Mouse (Mus musculus) heart, adult 2 months (tissue): ENCODE data around the gene Nfe2l2. TPM values are rescaled to one million over a fixed set of nuclear protein-coding genes. Genes with fewer than 3 reads are reported as not detected.

Experiments
- DNase-seq, 2 experiments: peaks; one replicate each; pipeline ENCODE4 v3.0.0; 2021
- H3K27ac ChIP-seq: fragments of 200-600 bp; 2 replicates; pipeline ENCODE4 v1.8.1; 2022
- H3K27me3 ChIP-seq: fragments of 200-500 bp; 2 replicates; pipeline ENCODE4 v1.6.1; 2012; ENCODE audit warnings: mild to moderate bottlenecking, low read length, inconsistent platforms, mixed read lengths; ENCODE audit not compliant: control insufficient read depth, insufficient read depth
- H3K36me3 ChIP-seq: fragments of 200-500 bp; 2 replicates; pipeline ENCODE4 v1.6.1; 2012; ENCODE audit warnings: low read length, inconsistent platforms; ENCODE audit not compliant: control insufficient read depth, insufficient read depth
- H3K4me1 ChIP-seq: fragments of 200-500 bp; 2 replicates; pipeline ENCODE4 v1.6.1; 2011; ENCODE audit warnings: low read length; ENCODE audit not compliant: control insufficient read depth, insufficient read depth
- H3K4me3 ChIP-seq: fragments of 200-600 bp; 2 replicates; pipeline ENCODE4 v1.8.1; 2022
- H3K79me2 ChIP-seq: fragments of 200-500 bp; replicated peaks from 2 replicates; pipeline ENCODE4 v1.6.1; 2012; ENCODE audit warnings: mild to moderate bottlenecking, inconsistent platforms, low read length, moderate library complexity, mixed read lengths; ENCODE audit not compliant: control insufficient read depth, insufficient read depth
- H3K9ac ChIP-seq: fragments of 200-500 bp; 2 replicates; pipeline ENCODE4 v1.6.1; 2012; ENCODE audit warnings: low read depth, mild to moderate bottlenecking, control low read depth, inconsistent platforms, low read length, mixed read lengths
- CTCF ChIP-seq: fragments of 200-600 bp; IDR thresholded peaks from 2 replicates; pipeline ENCODE4 v1.8.1; 2022; ENCODE audit warnings: antibody characterized with exemption, mild to moderate bottlenecking, moderate library complexity
- EP300 ChIP-seq: fragments of 200-500 bp; IDR thresholded peaks from 2 replicates; pipeline ENCODE4 v1.6.1; 2011; ENCODE audit warnings: low read depth, low read length, control low read depth; ENCODE audit not compliant: insufficient read depth
- POLR2A ChIP-seq: fragments of 200-500 bp; IDR thresholded peaks from 2 replicates; pipeline ENCODE4 v1.6.1; 2011; ENCODE audit warnings: mild to moderate bottlenecking, low read depth, low read length, control low read depth; ENCODE audit not compliant: insufficient read depth
- WGBS: fragments of 180-500 bp; shearing (Covaris S2); methylation state at CpG from one replicate; pipeline ENCODE4 v1.1.7; 2018; 5-methylcytosine and 5-hydroxymethylcytosine counted together
- intact Hi-C: fragments of 180-260 bp; cut with DNase I; formaldehyde crosslinking; loops from one replicate; pipeline ENCODE4 v1.15.1; 2025
- microRNA-seq, 2 experiments: library from miRNA; unstranded; fragments of <30 nt; microRNA quantifications; one replicate each; pipeline ENCODE4 v1.2.0; 2021
- polyA plus RNA-seq: library from polyadenylated mRNA; depleted of rRNA; stranded (reverse); fragments of >200 nt; gene quantifications from 2 replicates; pipeline ENCODE4 v1.2.3, GENCODE M21; 2012; rRNA removed
- total RNA-seq, 2 experiments: library from RNA; stranded (reverse); gene quantifications; 2 replicates each; pipeline ENCODE4 v1.2.3; 2021

Gene Nfe2l2
- total and polyA plus RNA-seq, 3 experiments = 36.5 to 67.1 (median 56.2) TPM

- H3K9ac ChIP-seq = no peak overlapping the region
- H3K27ac ChIP-seq = no peak overlapping the region
- H3K79me2 ChIP-seq = no peaks in the 10 kb centered on the region
- TF ChIP-seq POLR2A = no peak
- no peak for TF ChIP-seq CTCF
- TF ChIP-seq EP300 = no peak
- intact Hi-C loops = no loop called here
- no peak for DNase-seq
- no peak overlapping the region for H3K4me3 ChIP-seq
- H3K4me1 ChIP-seq = peaks cover 3% of the 10 kb centered on the region; the same call in 1 of the 2 replicates
- H3K36me3 ChIP-seq = no peaks in the 10 kb centered on the region
- H3K27me3 ChIP-seq = no peaks in the 10 kb centered on the region
- WGBS = 90% methylated on average over 12 of the region's 12 CpGs
Observed at GRCm38 (mm10) chr2:75632721-75633181, 71.7 kb downstream of the Nfe2l2 start.

GRCm38 (mm10) chr2:75632043-75632442 is 72.4 kb downstream of the Nfe2l2 start:
- Histone ChIP-seq H3K79me2 (no peaks in the 10 kb centered on the region), H3K36me3 (no peaks in the 10 kb centered on the region), H3K9ac (no peak overlapping the region), H3K27me3 (no peaks in the 10 kb centered on the region), H3K4me1 (peaks cover 3% of the 10 kb centered on the region; the same call in 1 of the 2 replicates), H3K4me3 (no peak overlapping the region), H3K27ac (no peak overlapping the region)
- 47% methylated on average over 6 of the region's 6 CpGs for WGBS
- intact Hi-C loops = no loop called here
- TF ChIP-seq POLR2A = no peak
- TF ChIP-seq CTCF = no peak
- TF ChIP-seq EP300 = no peak
- no peak for DNase-seq

DNA sequence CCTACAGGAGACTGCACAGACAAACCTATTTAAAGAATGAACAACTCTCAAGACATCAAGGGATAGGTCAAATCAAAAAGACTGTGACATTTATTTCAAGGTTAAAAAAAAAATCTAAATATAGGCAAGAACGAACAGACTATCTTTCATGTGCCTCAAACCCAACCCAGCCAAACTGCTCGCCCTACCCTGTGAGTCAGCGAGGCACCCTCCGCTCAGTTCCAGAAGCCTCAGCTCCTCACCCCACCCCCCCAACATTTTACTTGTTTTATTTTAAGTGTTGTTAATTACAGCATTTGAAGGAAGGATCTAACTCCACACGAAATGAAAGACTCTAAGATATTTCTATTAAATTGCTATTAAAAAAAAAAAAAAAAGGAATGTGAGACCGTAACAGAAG is 73.0 kb downstream of the Nfe2l2 start:
- 52% methylated on average over 6 of the region's 6 CpGs for WGBS
- intact Hi-C loops = no loop called here
- Histone ChIP-seq H3K4me3 (no peak overlapping the region), H3K36me3 (no peaks in the 10 kb centered on the region), H3K79me2 (no peaks in the 10 kb centered on the region), H3K4me1 (peaks cover 3% of the 10 kb centered on the region; the same call in 1 of the 2 replicates), H3K27me3 (no peaks in the 10 kb centered on the region), H3K27ac (no peak overlapping the region), H3K9ac (no peak overlapping the region)
- DNase-seq = no peak
- TF ChIP-seq POLR2A (no peak), CTCF (no peak), EP300 (no peak)

DNA sequence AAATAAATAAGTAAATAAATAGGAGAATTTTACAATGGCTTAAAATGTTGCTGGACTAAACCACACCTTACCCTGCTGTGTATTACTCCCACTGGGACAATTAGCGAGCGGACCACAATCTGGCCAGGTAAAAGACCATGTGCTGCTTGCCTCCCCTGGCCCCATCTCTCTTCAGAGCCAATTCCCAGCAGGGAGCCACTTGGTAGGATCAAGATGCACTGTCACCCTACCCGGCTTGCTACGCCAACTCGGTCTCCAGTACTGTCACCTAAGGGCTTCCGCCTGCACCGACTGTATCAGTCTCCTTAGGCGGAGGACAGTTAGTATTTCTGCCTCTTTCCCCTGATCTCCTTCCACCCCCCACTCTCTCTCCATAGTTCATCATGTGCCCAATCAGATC is 76.0 kb downstream of the Nfe2l2 start:
- DNase-seq = no peak
- intact Hi-C loops = no loop called here
- Histone ChIP-seq H3K27ac (no peak overlapping the region), H3K4me1 (peaks cover 3% of the 10 kb centered on the region; the same call in 1 of the 2 replicates), H3K4me3 (no peak overlapping the region), H3K9ac (no peak overlapping the region), H3K36me3 (no peaks in the 10 kb centered on the region), H3K79me2 (no peaks in the 10 kb centered on the region), H3K27me3 (no peaks in the 10 kb centered on the region)
- TF ChIP-seq EP300 (no peak), CTCF (no peak), POLR2A (no peak)
- WGBS = 96% methylated on average over 8 of the region's 8 CpGs

GRCm38 (mm10) chr2:75626597-75627440 is 77.6 kb downstream of the Nfe2l2 start:
- Histone ChIP-seq H3K4me3 (no peak overlapping the region), H3K79me2 (no peaks in the 10 kb centered on the region), H3K36me3 (no peaks in the 10 kb centered on the region), H3K27me3 (no peaks in the 10 kb centered on the region), H3K9ac (no peak overlapping the region), H3K27ac (no peak overlapping the region), H3K4me1 (peaks cover 2% of the 10 kb centered on the region; the same call in 1 of the 2 replicates)
- 60% methylated on average over 6 of the region's 6 CpGs for WGBS
- TF ChIP-seq CTCF = no peak
- TF ChIP-seq EP300 = no peak
- TF ChIP-seq POLR2A = no peak
- intact Hi-C loops = no loop called here
- no peak for DNase-seq

Small RNA genes within 50 kb of the gene (microRNA-seq; reads per million reads assigned to microRNA genes)
- 0 reads per million in 2 experiments for gene Gm24574

Other genes starting within 250 kb of the Nfe2l2 start
- gene Hnrnpa3, start 45.4 kb downstream of the Nfe2l2 start, total RNA-seq = 100 to 1,000 TPM; 177 to 180 TPM
- 18.5 and 44.9 TPM in 2 replicates for gene Hnrnpa3, start 45.4 kb downstream of the Nfe2l2 start, polyA plus RNA-seq
- 10 to 100 TPM; 30.7 to 30.8 TPM for gene Agps, start 127.5 kb upstream of the Nfe2l2 start, total RNA-seq
- gene Agps, start 127.5 kb upstream of the Nfe2l2 start, polyA plus RNA-seq = 4.7 and 9.8 TPM in 2 replicates
- 10 to 100 TPM; 13.2 to 17.5 TPM for gene Ttc30b, start 233.9 kb upstream of the Nfe2l2 start, total RNA-seq
- 11.1 and 17.2 TPM in 2 replicates for gene Ttc30b, start 233.9 kb upstream of the Nfe2l2 start, polyA plus RNA-seq